Mouse (Mus musculus): ENCODE measurements at regions not wholly inside any gene's neighbourhood (a gene's known extent, or its start where the extent isn't known, plus 50 kb on each side); places are given as distances from the start of the nearest gene placed in this dataset.
"Not testable (repeated sequence)": the region's sequence is repeated elsewhere in the genome, so short reads cannot be mapped to it uniquely, and the experiment has no call there.

GRCm38 (mm10) chr2:63706643-63707042, 391.2 kb downstream of the Fign start:
- H3K27ac ChIP-seq (ENCODE audit: insufficient read depth, low read depth, low read length), result no peak overlapping the region
- TF ChIP-seq POLR2A (IDR thresholded peaks at IDR 0.05; ENCODE audit: insufficient read depth, low read depth, low read length) (no peak), CTCF (IDR thresholded peaks at IDR 0.05; ENCODE audit: insufficient read depth, low read depth, low read length) (no peak)
- peaks cover 7% of the 10 kb centered on the region for H3K4me1 ChIP-seq (ENCODE audit: control insufficient read depth, insufficient read depth, low read length)
- H3K4me3 ChIP-seq (ENCODE audit: insufficient read depth, low read depth, low read length), result no peak overlapping the region

GRCm38 (mm10) chr2:63706183-63706582, 391.7 kb downstream of the Fign start:
- Histone ChIP-seq H3K4me1 (ENCODE audit: control insufficient read depth, insufficient read depth, low read length) (peaks cover 7% of the 10 kb centered on the region), H3K4me3 (ENCODE audit: insufficient read depth, low read depth, low read length) (no peak overlapping the region), H3K27ac (ENCODE audit: insufficient read depth, low read depth, low read length) (no peak overlapping the region)
- 77% methylated on average over 3 of the region's 3 CpGs for WGBS
- no peak for TF ChIP-seq POLR2A (IDR thresholded peaks at IDR 0.05; ENCODE audit: insufficient read depth, low read depth, low read length)
- no peak for TF ChIP-seq CTCF (IDR thresholded peaks at IDR 0.05; ENCODE audit: insufficient read depth, low read depth, low read length)

- Histone ChIP-seq H3K4me1 (ENCODE audit: control insufficient read depth, insufficient read depth, low read length) (peaks cover 7% of the 10 kb centered on the region), H3K4me3 (ENCODE audit: insufficient read depth, low read depth, low read length) (peak overlapping the region; percentile 31; the same call in 1 of the 2 replicates), H3K27ac (ENCODE audit: insufficient read depth, low read depth, low read length) (no peak overlapping the region)
- TF ChIP-seq POLR2A (IDR thresholded peaks at IDR 0.05; ENCODE audit: insufficient read depth, low read depth, low read length) (no peak), CTCF (IDR thresholded peaks at IDR 0.05; ENCODE audit: insufficient read depth, low read depth, low read length) (no peak)
- WGBS, result 8% methylated on average over 22 of the region's 22 CpGs
Observed at GRCm38 (mm10) chr2:63702333-63703096, 395.3 kb downstream of the Fign start.

- 50% methylated on average over 13 of the region's 13 CpGs for WGBS
- Histone ChIP-seq H3K4me3 (ENCODE audit: insufficient read depth, low read depth, low read length) (no peak overlapping the region), H3K4me1 (ENCODE audit: control insufficient read depth, insufficient read depth, low read length) (peaks cover 7% of the 10 kb centered on the region), H3K27ac (ENCODE audit: insufficient read depth, low read depth, low read length) (no peak overlapping the region)
- no peak for TF ChIP-seq POLR2A (IDR thresholded peaks at IDR 0.05; ENCODE audit: insufficient read depth, low read depth, low read length)
- no peak for TF ChIP-seq CTCF (IDR thresholded peaks at IDR 0.05; ENCODE audit: insufficient read depth, low read depth, low read length)
Observed at GRCm38 (mm10) chr2:63701861-63702260, 396.0 kb downstream of the Fign start.

GRCm38 (mm10) chr2:63700255-63700654, 397.6 kb downstream of the Fign start:
- TF ChIP-seq POLR2A (IDR thresholded peaks at IDR 0.05; ENCODE audit: insufficient read depth, low read depth, low read length) (no peak), CTCF (IDR thresholded peaks at IDR 0.05; ENCODE audit: insufficient read depth, low read depth, low read length) (no peak)
- Histone ChIP-seq H3K4me1 (ENCODE audit: control insufficient read depth, insufficient read depth, low read length) (peaks cover 7% of the 10 kb centered on the region), H3K27ac (ENCODE audit: insufficient read depth, low read depth, low read length) (no peak overlapping the region), H3K4me3 (ENCODE audit: insufficient read depth, low read depth, low read length) (no peak overlapping the region)
- 20% methylated on average over 3 of the region's 3 CpGs for WGBS

- Histone ChIP-seq H3K4me1 (ENCODE audit: control insufficient read depth, insufficient read depth, low read length) (no peaks in the 10 kb centered on the region), H3K4me3 (ENCODE audit: insufficient read depth, low read depth, low read length) (no peak overlapping the region), H3K27ac (ENCODE audit: insufficient read depth, low read depth, low read length) (no peak overlapping the region)
- TF ChIP-seq POLR2A (IDR thresholded peaks at IDR 0.05; ENCODE audit: insufficient read depth, low read depth, low read length) (no peak), CTCF (IDR thresholded peaks at IDR 0.05; ENCODE audit: insufficient read depth, low read depth, low read length) (no peak)
- 49% methylated on average over 3 of the region's 3 CpGs for WGBS
Observed at GRCm38 (mm10) chr2:63669700-63670099, 428.1 kb downstream of the Fign start.

- 66% methylated on average over 7 of the region's 7 CpGs for WGBS
- H3K4me3 ChIP-seq (ENCODE audit: insufficient read depth, low read depth, low read length), result no peak overlapping the region
Observed at GRCm38 (mm10) chr2:63668784-63669183, 429.1 kb downstream of the Fign start.

GRCm38 (mm10) chr2:63659947-63660346, 437.9 kb downstream of the Fign start:
- H3K4me3 ChIP-seq (ENCODE audit: insufficient read depth, low read depth, low read length); H3K4me1 ChIP-seq (ENCODE audit: control insufficient read depth, insufficient read depth, low read length); H3K27ac ChIP-seq (ENCODE audit: insufficient read depth, low read depth, low read length): not testable (repeated sequence)
- WGBS, result 95% methylated on average over 2 of the region's 2 CpGs

More at GRCm38 (mm10) chr2:63668784-63669183, 429.1 kb downstream of the Fign start:
- Histone ChIP-seq H3K4me1 (ENCODE audit: control insufficient read depth, insufficient read depth, low read length) (no peaks in the 10 kb centered on the region), H3K27ac (ENCODE audit: insufficient read depth, low read depth, low read length) (no peak overlapping the region)
- TF ChIP-seq CTCF (IDR thresholded peaks at IDR 0.05; ENCODE audit: insufficient read depth, low read depth, low read length) (no peak), POLR2A (IDR thresholded peaks at IDR 0.05; ENCODE audit: insufficient read depth, low read depth, low read length) (no peak)
